Comparison of ENCODE assay signal across 8 mouse cellular contexts in genomic region chr10:5921031-5921551, GRCm38 (mm10). TPM values are rescaled to one million over a fixed set of nuclear protein-coding genes. Genes with fewer than 3 reads are reported as not detected.
DNase-seq lines count a peak whose midpoint lies in the region; ATAC-seq and TF ChIP-seq lines count a peak whose summit lies in the region.

No protein-coding gene starts in this region.

- no peaks in the 10 kb centered on the region for H3K9me3 ChIP-seq in embryonic facial prominence, embryonic 12.5 days
- no peaks in the 10 kb centered on the region for H3K9me3 ChIP-seq in hindbrain, embryonic 13.5 days
- H3K9me3 ChIP-seq in limb, embryonic 14.5 days (ENCODE audit: control insufficient read depth, low read length): no peaks in the 10 kb centered on the region

- H3K4me2 ChIP-seq in embryonic facial prominence, embryonic 12.5 days (replicated peaks): peak overlapping the region; percentile 100
- peak overlapping the region; percentile 73 for H3K4me2 ChIP-seq in hindbrain, embryonic 13.5 days
- H3K4me2 ChIP-seq in limb, embryonic 14.5 days (replicated peaks; ENCODE audit: low read depth, low read length, severe bottlenecking): peak overlapping the region; percentile 98

- H3K36me3 ChIP-seq in embryonic facial prominence, embryonic 12.5 days: no peaks in the 10 kb centered on the region
- peaks cover 8% of the 10 kb centered on the region; the same call in 1 of the 2 replicates for H3K36me3 ChIP-seq in hindbrain, embryonic 13.5 days
- no peaks in the 10 kb centered on the region for H3K36me3 ChIP-seq in limb, embryonic 14.5 days (ENCODE audit: control insufficient read depth, insufficient read depth, low read length)

- TF ChIP-seq POLR2A in limb, embryonic 14.5 days (IDR thresholded peaks at IDR 0.05; ENCODE audit: borderline replicate concordance, extremely low read depth, insufficient read depth, insufficient read length): no peak

- 2% methylated on average over 12 of the region's 12 CpGs for WGBS in embryonic facial prominence, embryonic 12.5 days
- 1% methylated on average over 12 of the region's 12 CpGs for WGBS in hindbrain, embryonic 13.5 days
- WGBS in limb, embryonic 14.5 days: 2% methylated on average over 12 of the region's 12 CpGs

- no peak overlapping the region for H3K27ac ChIP-seq in embryonic facial prominence, embryonic 12.5 days
- peak overlapping the region; percentile 88 for H3K27ac ChIP-seq in hindbrain, embryonic 13.5 days
- H3K27ac ChIP-seq in limb, embryonic 14.5 days (replicated peaks; ENCODE audit: low read depth, low read length): no peak overlapping the region

- ATAC-seq in embryonic facial prominence, embryonic 12.5 days (ENCODE audit: insufficient number of reproducible peaks, insufficient read depth, low FRiP score, low TSS enrichment): no peak
- ATAC-seq in hindbrain, embryonic 13.5 days (ENCODE audit: low FRiP score): peak; percentile 46
- no peak for ATAC-seq in limb, embryonic 14.5 days (ENCODE audit: low FRiP score, low read depth)

- peaks cover 21% of the 10 kb centered on the region for H3K27me3 ChIP-seq in embryonic facial prominence, embryonic 12.5 days
- 0 out of 2 replicates have a peak, but pooled peaks cover 4% of the 10 kb centered on the region for H3K27me3 ChIP-seq in hindbrain, embryonic 13.5 days
- H3K27me3 ChIP-seq in limb, embryonic 14.5 days (ENCODE audit: control insufficient read depth, insufficient read depth, low read length): peaks cover 16% of the 10 kb centered on the region

- H3K4me3 ChIP-seq in embryonic facial prominence, embryonic 12.5 days: peak overlapping the region; percentile 65
- H3K4me3 ChIP-seq in hindbrain, embryonic 13.5 days: peak overlapping the region; percentile 90
- H3K4me3 ChIP-seq in limb, embryonic 14.5 days (replicated peaks; ENCODE audit: low read length): peak overlapping the region; percentile 61

- peak overlapping the region; percentile 60; the same call in 1 of the 2 replicates for H3K9ac ChIP-seq in embryonic facial prominence, embryonic 12.5 days
- peak overlapping the region; percentile 93 for H3K9ac ChIP-seq in hindbrain, embryonic 13.5 days
- 0 out of 2 replicates have a peak overlapping the region, but pooled peaks have one; percentile 54 for H3K9ac ChIP-seq in limb, embryonic 14.5 days (ENCODE audit: low read depth, low read length, severe bottlenecking)

- peaks cover 10% of the 10 kb centered on the region for H3K4me1 ChIP-seq in embryonic facial prominence, embryonic 12.5 days
- peaks cover 16% of the 10 kb centered on the region for H3K4me1 ChIP-seq in hindbrain, embryonic 13.5 days (replicated peaks)
- peaks cover 4% of the 10 kb centered on the region; the same call in 1 of the 2 replicates for H3K4me1 ChIP-seq in limb, embryonic 14.5 days (ENCODE audit: control insufficient read depth, insufficient read depth, low read length)

- peak; percentile 10 for DNase-seq in ovary, postnatal 36 days (ENCODE audit: low spot score)
- DNase-seq in ovary, postnatal 10 days (ENCODE audit: low spot score): no peak
- no peak for DNase-seq in limb, embryonic 14.5 days (ENCODE audit: low spot score)
- peak; percentile 37 to 43 for DNase-seq in right cerebral cortex, postnatal 10 days (ENCODE audit: low spot score in 2 of 2)
- DNase-seq in spleen, postnatal 10 days (ENCODE audit: low spot score in 2 of 2): no peak
- DNase-seq in spleen, postnatal 36 days (ENCODE audit: low spot score in 2 of 2): no peak

RNA-seq across cellular contexts. Expression of gene Rgs17, which starts 1.1 kb away (rescaled TPM):
- 0.93 and 1.2 TPM in 2 replicates for polyA plus RNA-seq in embryonic facial prominence, embryonic 12.5 days (2016; fragmentation: Nextera tagmentation; extraction: Ambion mirVana)
- polyA plus RNA-seq in hindbrain, embryonic 13.5 days (2015; fragmentation: Nextera tagmentation; extraction: Ambion mirVana): 14.7 and 15.9 TPM in 2 replicates
- polyA plus RNA-seq in limb, embryonic 14.5 days (2012; rRNA removed): 0.57 and 0.64 TPM in 2 replicates
- polyA plus RNA-seq in limb, embryonic 14.5 days (2014; fragmentation: Nextera tagmentation; extraction: Ambion mirVana): 1.0 and 2.3 TPM in 2 replicates

Comparison
In these comparisons a context has a peak if more than half of its experiments do, and no peak if none do; other contexts are left out.
1. DNase-seq: peak in ovary, postnatal 36 days (single experiment) and right cerebral cortex, postnatal 10 days (2 of 2); none in ovary, postnatal 10 days (single experiment), limb, embryonic 14.5 days (single experiment), spleen, postnatal 10 days (0 of 2) and spleen, postnatal 36 days (0 of 2).
2. Peak in every context shown above with its lines, with median percentiles within 50 percentile points of each other: H3K4me2 ChIP-seq, H3K4me3 ChIP-seq and H3K9ac ChIP-seq.